ENCODE assay signal across 7 mouse cellular contexts in the genomic region with DNA sequence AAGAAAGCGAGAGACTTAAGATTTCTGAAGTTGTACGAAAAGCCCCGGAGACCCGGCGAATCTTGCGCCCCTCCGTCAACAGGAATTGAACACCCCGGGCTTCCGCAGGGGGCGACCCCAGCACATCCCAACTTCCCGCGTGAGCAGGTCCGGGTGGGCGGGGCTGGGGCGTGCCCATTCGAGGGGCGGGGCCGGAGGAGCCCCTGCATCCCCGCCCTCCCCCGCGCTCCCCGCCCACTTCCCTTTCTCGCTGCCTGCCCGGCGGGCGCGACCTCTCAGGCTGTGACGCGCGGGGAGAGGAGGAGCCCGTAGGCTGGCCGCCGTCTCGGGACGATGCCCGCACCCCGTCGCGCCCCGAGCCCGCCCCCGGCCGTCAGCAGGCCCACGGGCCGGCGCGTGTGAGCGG.
DNase-seq lines count a peak whose midpoint lies in the region; ATAC-seq lines count a peak whose summit lies in the region.

No protein-coding gene starts in this region.

- DNase-seq in adrenal gland, postnatal 10 days = peak; percentile 97
- peak; percentile 93 for DNase-seq in embryo, embryonic 11.5 days (ENCODE audit: low read depth, low spot score)
- DNase-seq in gastrocnemius, postnatal 4 days (ENCODE audit: low spot score in 2 of 2) = peak; percentile 85 to 92
- DNase-seq in left cerebral cortex, postnatal 4 days = peak; percentile 95
- DNase-seq in midbrain, embryonic 11.5 days (ENCODE audit: low spot score, missing footprints) = peak; percentile 99
- DNase-seq in right cerebral cortex, postnatal 4 days = peak; percentile 72

- peak overlapping the region; percentile 72 for H3K4me3 ChIP-seq in intestine, embryonic 16.5 days (ENCODE audit: low read length)
- H3K4me3 ChIP-seq in midbrain, embryonic 11.5 days (ENCODE audit: low read depth, low read length) = peak overlapping the region; percentile 67

- under 1% methylated on average over 32 of the region's 48 CpGs for WGBS in intestine, embryonic 16.5 days
- WGBS in midbrain, embryonic 11.5 days = under 1% methylated on average over 38 of the region's 48 CpGs

- peak overlapping the region; percentile 77 for H3K9ac ChIP-seq in intestine, embryonic 16.5 days (ENCODE audit: low read depth, low read length)
- H3K9ac ChIP-seq in midbrain, embryonic 11.5 days (ENCODE audit: low read length) = peak overlapping the region; percentile 72

- H3K27ac ChIP-seq in intestine, embryonic 16.5 days (ENCODE audit: low read length) = peak overlapping the region; percentile 90
- no peak overlapping the region for H3K27ac ChIP-seq in midbrain, embryonic 11.5 days (ENCODE audit: low read depth, low read length)

- H3K36me3 ChIP-seq in intestine, embryonic 16.5 days (ENCODE audit: control insufficient read depth, insufficient read depth, low read length) = no peaks in the 10 kb centered on the region
- H3K36me3 ChIP-seq in midbrain, embryonic 11.5 days (ENCODE audit: control insufficient read depth, insufficient read depth, low read length) = no peaks in the 10 kb centered on the region

- peak; percentile 91 for ATAC-seq in intestine, embryonic 16.5 days
- ATAC-seq in midbrain, embryonic 11.5 days (ENCODE audit: low FRiP score) = peak; percentile 97

- no peaks in the 10 kb centered on the region for H3K9me3 ChIP-seq in intestine, embryonic 16.5 days (ENCODE audit: control insufficient read depth, low read length)
- no peaks in the 10 kb centered on the region for H3K9me3 ChIP-seq in midbrain, embryonic 11.5 days (ENCODE audit: control insufficient read depth, low read length)

- H3K27me3 ChIP-seq in intestine, embryonic 16.5 days (replicated peaks; ENCODE audit: control insufficient read depth, insufficient read depth, low read length) = no peaks in the 10 kb centered on the region
- no peaks in the 10 kb centered on the region; the same call in 1 of the 2 replicates for H3K27me3 ChIP-seq in midbrain, embryonic 11.5 days (ENCODE audit: control insufficient read depth, insufficient read depth, low read length)

- H3K4me1 ChIP-seq in intestine, embryonic 16.5 days (ENCODE audit: control insufficient read depth, insufficient read depth, low read length) = peaks cover 18% of the 10 kb centered on the region
- H3K4me1 ChIP-seq in midbrain, embryonic 11.5 days (ENCODE audit: control insufficient read depth, insufficient read depth, low read length) = peaks cover 4% of the 10 kb centered on the region

- intact Hi-C loops in left cerebral cortex, postnatal 4 days (cut with DNase I) = no loop called here

- peak overlapping the region; percentile 86 for H3K4me2 ChIP-seq in intestine, embryonic 16.5 days (ENCODE audit: low read depth, low read length)
- H3K4me2 ChIP-seq in midbrain, embryonic 11.5 days = peak overlapping the region; percentile 91
